Mouse (Mus musculus): ENCODE results near the gene S1pr5.
"Not testable (repeated sequence)": the region's sequence is repeated elsewhere in the genome, so short reads cannot be mapped to it uniquely, and the experiment has no call there.

S1pr5 gene

GRCm38 (mm10) chr9:21248326-21248725 lies at the start of gene S1pr5:
TSS of gene S1pr5 (minus strand) at chr9:21248443.
- DNase-seq (ENCODE audit: low read depth, low spot score) = peak; percentile 34

- DNase-seq (ENCODE audit: low read depth, low spot score) = no peak
Observed at GRCm38 (mm10) chr9:21292271-21292670, 44.0 kb upstream of the S1pr5 start.

- not testable (repeated sequence) for DNase-seq (ENCODE audit: low read depth, low spot score)
Observed at GRCm38 (mm10) chr9:21291868-21292267, 43.6 kb upstream of the S1pr5 start.

DNA sequence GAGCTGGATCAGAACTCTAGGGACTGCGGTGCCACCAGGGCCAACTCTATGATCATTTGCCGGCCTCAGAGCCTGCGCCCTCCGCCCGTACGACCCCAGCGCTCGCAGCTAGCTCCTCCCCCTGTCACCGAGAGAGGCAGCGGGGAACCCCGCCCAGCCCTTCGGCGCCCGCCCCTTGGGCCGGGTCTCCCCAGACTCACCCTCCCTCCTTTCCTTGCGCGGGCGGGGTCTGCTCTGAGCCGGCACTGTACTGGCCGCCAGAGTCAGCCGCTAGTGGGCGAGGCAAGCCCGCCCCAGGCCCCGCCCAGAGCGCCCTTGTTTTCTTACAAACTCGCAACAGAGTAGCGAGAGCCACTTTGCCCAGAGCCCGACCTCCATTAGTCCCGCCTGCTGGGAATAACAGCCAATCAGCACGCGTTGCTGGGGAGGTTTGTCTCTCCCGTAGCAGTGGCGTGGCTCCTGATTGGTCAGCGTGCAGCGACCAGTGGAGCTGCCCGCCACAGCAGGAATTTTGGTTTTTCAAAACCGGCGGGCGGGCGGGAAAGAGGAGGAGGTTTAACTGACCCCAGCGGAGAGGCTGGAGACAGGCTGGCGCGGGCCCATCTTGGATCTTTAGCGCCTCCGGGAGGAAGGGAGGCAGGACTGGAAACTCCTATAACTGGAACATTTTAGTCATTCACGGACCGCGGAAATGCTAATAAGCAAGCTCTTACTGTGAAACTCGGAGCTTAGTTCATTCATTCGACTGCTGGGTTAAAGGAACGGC lies 43.0 kb upstream of the S1pr5 start, which contains the start of gene Cdkn2d:
Gene Cdkn2d, minus strand, starts transcription at position 386 of the 766 bp plus-strand sequence.
- DNase-seq (ENCODE audit: low read depth, low spot score) = peak; percentile 100

- DNase-seq (ENCODE audit: low read depth, low spot score) = no peak
Observed at GRCm38 (mm10) chr9:21290589-21290988, 42.3 kb upstream of the S1pr5 start.

- DNase-seq (ENCODE audit: low read depth, low spot score) = no peak
Observed at GRCm38 (mm10) chr9:21289337-21289671, 41.1 kb upstream of the S1pr5 start.

GRCm38 (mm10) chr9:21288404-21289336 lies 40.4 kb upstream of the S1pr5 start:
- no peak for DNase-seq (ENCODE audit: low read depth, low spot score)

- DNase-seq (ENCODE audit: low read depth, low spot score) = peak; percentile 99
Observed at GRCm38 (mm10) chr9:21287571-21288402, 39.5 kb upstream of the S1pr5 start, which contains the start of gene Kri1. TSS of gene Kri1 (minus strand) at chr9:21287969.

GRCm38 (mm10) chr9:21286753-21287152 lies 38.5 kb upstream of the S1pr5 start:
- DNase-seq (ENCODE audit: low read depth, low spot score) = no peak

- DNase-seq (ENCODE audit: low read depth, low spot score) = no peak
Observed at GRCm38 (mm10) chr9:21283994-21284393, 35.8 kb upstream of the S1pr5 start.

DNA sequence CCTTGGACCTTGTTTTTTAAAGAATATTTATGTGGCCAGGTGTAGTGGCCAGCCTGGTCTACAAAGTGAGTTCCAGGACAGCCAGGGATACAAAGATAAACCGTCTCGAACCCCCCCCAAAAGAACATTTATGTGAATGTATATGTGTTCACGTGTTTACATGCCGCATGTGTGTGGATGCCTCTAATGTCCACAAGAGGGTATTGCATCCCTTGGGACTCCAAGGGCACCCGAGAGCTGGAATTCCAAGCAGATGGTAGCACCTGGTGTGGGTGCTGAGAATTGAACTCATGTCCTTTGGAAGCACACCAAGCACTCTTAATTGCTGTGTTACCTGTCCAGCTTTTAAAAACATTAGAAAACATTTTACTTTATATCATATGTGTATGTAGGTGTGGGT lies 35.3 kb upstream of the S1pr5 start:
- peak; percentile 74 for DNase-seq (ENCODE audit: low read depth, low spot score)

GRCm38 (mm10) chr9:21277776-21278175 lies 29.5 kb upstream of the S1pr5 start:
- DNase-seq (ENCODE audit: low read depth, low spot score) = no peak

- no peak for DNase-seq (ENCODE audit: low read depth, low spot score)
Observed at GRCm38 (mm10) chr9:21276307-21276706, 28.1 kb upstream of the S1pr5 start.

- DNase-seq (ENCODE audit: low read depth, low spot score) = no peak
Observed at GRCm38 (mm10) chr9:21275727-21276126, 27.5 kb upstream of the S1pr5 start.

DNA sequence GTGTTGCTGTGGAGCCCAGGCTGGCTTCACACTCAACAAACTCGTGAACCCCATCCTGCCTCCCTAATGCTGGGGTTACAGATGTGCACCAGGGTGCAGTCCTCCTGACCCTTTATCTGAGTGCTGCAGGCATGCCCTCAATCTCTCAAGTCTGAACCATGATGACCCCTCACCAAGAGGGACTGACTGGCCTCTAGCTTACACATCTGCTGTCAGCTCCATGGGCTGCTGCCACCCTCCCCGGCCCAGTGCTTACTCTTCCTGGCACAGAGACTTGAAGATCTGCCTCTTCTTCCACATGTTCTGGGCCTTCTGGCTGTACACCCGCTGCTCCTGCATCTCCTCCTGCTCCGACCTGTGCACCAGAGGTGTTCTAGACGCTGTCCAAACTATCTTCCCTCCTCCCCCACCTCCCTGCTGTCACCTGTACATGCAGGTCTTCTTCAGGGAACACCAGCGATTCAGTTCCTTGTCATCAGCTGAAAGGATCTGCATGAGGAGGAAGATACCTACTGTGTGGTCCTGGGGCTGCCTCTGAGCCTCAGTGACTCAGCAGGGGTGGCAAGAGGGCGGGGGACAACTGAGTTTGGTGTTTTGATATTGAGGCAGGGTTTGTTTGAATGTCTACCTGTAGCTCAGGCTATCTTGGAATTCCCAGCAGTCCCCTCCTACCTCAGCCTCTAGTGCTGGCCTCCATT lies 26.9 kb upstream of the S1pr5 start:
- no peak for DNase-seq (ENCODE audit: low read depth, low spot score)

GRCm38 (mm10) chr9:21274336-21274735 lies 26.1 kb upstream of the S1pr5 start:
- no peak for DNase-seq (ENCODE audit: low read depth, low spot score)

GRCm38 (mm10) chr9:21273520-21274228 lies 25.4 kb upstream of the S1pr5 start:
- DNase-seq (ENCODE audit: low read depth, low spot score) = no peak

DNA sequence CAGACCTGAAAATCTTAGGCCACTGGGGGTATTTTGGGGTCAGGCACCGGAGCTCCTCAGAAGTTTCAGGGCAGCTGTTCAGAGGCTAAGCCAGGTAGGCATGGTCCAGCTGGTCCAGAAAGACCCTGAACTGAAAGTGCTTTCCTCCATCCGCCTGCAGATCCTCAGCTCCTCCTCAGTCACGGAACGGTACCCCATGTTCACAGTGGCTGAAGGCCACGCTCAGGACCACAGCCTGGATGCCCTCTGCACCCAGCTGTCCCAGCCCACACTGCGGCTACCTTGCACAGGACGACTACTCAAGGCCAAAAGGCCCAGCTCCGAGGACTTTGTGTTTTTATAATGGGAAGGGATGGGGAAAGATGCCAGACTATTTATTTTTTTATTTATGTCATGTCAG lies 24.9 kb upstream of the S1pr5 start:
- no peak for DNase-seq (ENCODE audit: low read depth, low spot score)

- DNase-seq (ENCODE audit: low read depth, low spot score) = no peak
Observed at GRCm38 (mm10) chr9:21272391-21272790, 24.1 kb upstream of the S1pr5 start.

DNA sequence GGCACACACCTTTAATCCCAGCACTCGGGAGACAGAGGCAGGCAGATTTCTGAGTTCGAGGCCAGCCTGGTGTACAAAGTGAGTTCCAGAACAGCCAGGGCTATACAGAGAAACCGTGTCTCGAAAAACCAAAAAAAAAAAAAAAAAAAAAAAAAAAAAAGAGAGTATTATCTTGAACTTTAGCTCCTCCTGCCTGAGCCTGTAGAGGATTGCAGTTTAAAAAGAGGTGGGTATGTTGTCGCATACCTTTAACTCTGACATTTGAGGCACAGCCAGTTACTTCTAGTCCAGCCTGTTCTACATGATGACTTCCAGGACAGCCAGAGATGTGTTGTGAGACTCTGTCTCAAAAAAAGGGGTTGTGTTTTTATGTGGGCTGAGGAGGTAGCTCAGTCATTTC lies 21.3 kb upstream of the S1pr5 start:
- not testable (repeated sequence) for DNase-seq (ENCODE audit: low read depth, low spot score)

All from ZHBTc4 (cell line).